Mouse (Mus musculus) intestine, embryonic 16.5 days (tissue): ENCODE results near the gene Gm20388. TPM values are rescaled to one million over a fixed set of nuclear protein-coding genes. Genes with fewer than 3 reads are reported as not detected.

ENCODE experiments used
- ATAC-seq: fragments of 200-750 bp; cut with Nextera tagmentation; 2 replicates; pipeline ENCODE4 v1.8.0; 2017; ENCODE audit warnings: moderate TSS enrichment, moderate library complexity
- H3K27ac ChIP-seq: fragments of 300-500 bp; sonication (generic); 2 replicates; pipeline ENCODE4 v1.5.1; 2014; ENCODE audit warnings: mild to moderate bottlenecking, low read length
- H3K27me3 ChIP-seq: fragments of 300-500 bp; sonication (generic); replicated peaks from 2 replicates; pipeline ENCODE4 v1.6.1; 2014; ENCODE audit warnings: low read length, control low read depth, mixed read lengths; ENCODE audit not compliant: control insufficient read depth, insufficient read depth
- H3K36me3 ChIP-seq: fragments of 300-500 bp; sonication (generic); 2 replicates; pipeline ENCODE4 v1.6.1; 2014; ENCODE audit warnings: low read length, control low read depth; ENCODE audit not compliant: control insufficient read depth, insufficient read depth
- H3K4me1 ChIP-seq: fragments of 300-500 bp; sonication (generic); 2 replicates; pipeline ENCODE4 v1.6.1; 2014; ENCODE audit warnings: low read length, control low read depth, mixed read lengths; ENCODE audit not compliant: control insufficient read depth, insufficient read depth
- H3K4me2 ChIP-seq: fragments of 300-500 bp; sonication (generic); 2 replicates; pipeline ENCODE4 v1.6.1; 2014; ENCODE audit warnings: low read depth, low read length, control low read depth
- H3K4me3 ChIP-seq: fragments of 300-500 bp; sonication (generic); 2 replicates; pipeline ENCODE4 v1.5.1; 2014; ENCODE audit warnings: mild to moderate bottlenecking, low read length
- H3K9ac ChIP-seq: fragments of 300-500 bp; sonication (generic); 2 replicates; pipeline ENCODE4 v1.6.1; 2014; ENCODE audit warnings: low read depth, low read length
- H3K9me3 ChIP-seq: fragments of 300-500 bp; sonication (generic); 2 replicates; pipeline ENCODE4 v1.6.1; 2016; ENCODE audit warnings: low read length, control low read depth; ENCODE audit not compliant: control insufficient read depth
- WGBS: fragments of 180-500 bp; shearing (Covaris S2); extraction: QIAGEN DNeasy Blood & Tissue Kit; methylation state at CpG from one replicate; pipeline ENCODE4 v1.1.7; 2014; 5-methylcytosine and 5-hydroxymethylcytosine counted together
- polyA plus RNA-seq: library from polyadenylated mRNA; unstranded; fragments of >200 nt; fragmentation: Nextera tagmentation; extraction: Ambion mirVana; gene quantifications from 2 replicates; pipeline ENCODE4 v1.2.1, GENCODE M21; 2015

The Gm20388 gene
- polyA plus RNA-seq, 1 experiment from 2014 or later: 5.8 TPM

- 35% methylated on average over 16 of the region's 16 CpGs for WGBS
- no peak overlapping the region for H3K27ac ChIP-seq
- H3K4me2 ChIP-seq: no peak overlapping the region
- ATAC-seq: no peak
- no peaks in the 10 kb centered on the region for H3K36me3 ChIP-seq
- no peak overlapping the region for H3K9ac ChIP-seq
- no peaks in the 10 kb centered on the region for H3K9me3 ChIP-seq
- H3K27me3 ChIP-seq: no peaks in the 10 kb centered on the region
- peaks cover 40% of the 10 kb centered on the region for H3K4me1 ChIP-seq
- H3K4me3 ChIP-seq: no peak overlapping the region
These were observed 561.6 kb downstream of the Gm20388 start for GRCm38 (mm10) chr8:120472230-120472629.

- Histone ChIP-seq H3K4me3 (no peak overlapping the region), H3K27ac (no peak overlapping the region)
- no peak for ATAC-seq
These were observed 563.2 kb downstream of the Gm20388 start for GRCm38 (mm10) chr8:120473729-120474364.

GRCm38 (mm10) chr8:120474496-120475235, 564.0 kb downstream of the Gm20388 start:
- no peak for ATAC-seq
- Histone ChIP-seq H3K36me3 (no peaks in the 10 kb centered on the region), H3K4me1 (peaks cover 40% of the 10 kb centered on the region), H3K4me2 (no peak overlapping the region), H3K27ac (peak overlapping the region; percentile 57; the same call in 1 of the 2 replicates), H3K9me3 (no peaks in the 10 kb centered on the region), H3K27me3 (no peaks in the 10 kb centered on the region), H3K4me3 (no peak overlapping the region), H3K9ac (no peak overlapping the region)
- 66% methylated on average over 11 of the region's 11 CpGs for WGBS

More at GRCm38 (mm10) chr8:120473729-120474364, 563.2 kb downstream of the Gm20388 start:
- 89% methylated on average over 13 of the region's 13 CpGs for WGBS
- Histone ChIP-seq H3K27me3 (no peaks in the 10 kb centered on the region), H3K4me1 (peaks cover 40% of the 10 kb centered on the region), H3K36me3 (no peaks in the 10 kb centered on the region), H3K9me3 (no peaks in the 10 kb centered on the region), H3K4me2 (no peak overlapping the region), H3K9ac (no peak overlapping the region)

- peak overlapping the region; percentile 57 for H3K27ac ChIP-seq
- 61% methylated on average over 10 of the region's 10 CpGs for WGBS
- H3K9me3 ChIP-seq: no peaks in the 10 kb centered on the region
- ATAC-seq: peak; percentile 89
- no peak overlapping the region for H3K4me3 ChIP-seq
- no peaks in the 10 kb centered on the region for H3K36me3 ChIP-seq
- no peak overlapping the region for H3K4me2 ChIP-seq
- peaks cover 40% of the 10 kb centered on the region for H3K4me1 ChIP-seq
- H3K27me3 ChIP-seq: no peaks in the 10 kb centered on the region
- no peak overlapping the region for H3K9ac ChIP-seq
These were observed 565.0 kb downstream of the Gm20388 start for GRCm38 (mm10) chr8:120475462-120476201.

- Histone ChIP-seq H3K4me3 (no peak overlapping the region), H3K36me3 (no peaks in the 10 kb centered on the region), H3K4me2 (no peak overlapping the region), H3K27me3 (no peaks in the 10 kb centered on the region), H3K9me3 (no peaks in the 10 kb centered on the region), H3K4me1 (peaks cover 30% of the 10 kb centered on the region), H3K9ac (no peak overlapping the region), H3K27ac (0 out of 2 replicates have a peak overlapping the region, but pooled peaks have one; percentile 1)
- WGBS: 62% methylated on average over 25 of the region's 25 CpGs
- ATAC-seq: no peak
These were observed 566.3 kb downstream of the Gm20388 start for GRCm38 (mm10) chr8:120476711-120477575.

- no peak for ATAC-seq
- Histone ChIP-seq H3K27ac (no peak overlapping the region), H3K9ac (no peak overlapping the region), H3K27me3 (no peaks in the 10 kb centered on the region), H3K4me1 (peaks cover 25% of the 10 kb centered on the region), H3K4me2 (no peak overlapping the region), H3K4me3 (no peak overlapping the region), H3K36me3 (no peaks in the 10 kb centered on the region), H3K9me3 (no peaks in the 10 kb centered on the region)
- WGBS: 83% methylated on average over 11 of the region's 11 CpGs
These were observed 568.1 kb downstream of the Gm20388 start for GRCm38 (mm10) chr8:120478754-120479153.

GRCm38 (mm10) chr8:120479691-120480090, 569.0 kb downstream of the Gm20388 start:
- H3K36me3 ChIP-seq: no peaks in the 10 kb centered on the region
- peaks cover 27% of the 10 kb centered on the region for H3K4me1 ChIP-seq
- no peak overlapping the region for H3K9ac ChIP-seq
- no peak for ATAC-seq
- 88% methylated on average over 4 of the region's 4 CpGs for WGBS
- no peak overlapping the region for H3K4me3 ChIP-seq
- H3K4me2 ChIP-seq: no peak overlapping the region
- H3K27ac ChIP-seq: no peak overlapping the region
- H3K27me3 ChIP-seq: no peaks in the 10 kb centered on the region
- H3K9me3 ChIP-seq: no peaks in the 10 kb centered on the region

- H3K9ac ChIP-seq: no peak overlapping the region
- H3K27ac ChIP-seq: no peak overlapping the region
- peaks cover 28% of the 10 kb centered on the region for H3K4me1 ChIP-seq
- ATAC-seq: no peak
- H3K4me3 ChIP-seq: no peak overlapping the region
- no peak overlapping the region for H3K4me2 ChIP-seq
- H3K9me3 ChIP-seq: no peaks in the 10 kb centered on the region
- no peaks in the 10 kb centered on the region for H3K27me3 ChIP-seq
- no peaks in the 10 kb centered on the region for H3K36me3 ChIP-seq
- WGBS: 77% methylated on average over 9 of the region's 9 CpGs
These were observed 571.5 kb downstream of the Gm20388 start for GRCm38 (mm10) chr8:120482015-120482689.
